Mouse (Mus musculus) hindbrain, embryonic 14.5 days (tissue): ENCODE measurements around the gene Ctdspl. TPM values are rescaled to one million over a fixed set of nuclear protein-coding genes. Genes with fewer than 3 reads are reported as not detected.

Experiments used
- ATAC-seq: fragments of 200-750 bp; cut with Nextera tagmentation; 2 replicates; pipeline ENCODE4 v1.8.0; 2017; ENCODE audit warnings: moderate number of reproducible peaks, mild to moderate bottlenecking, moderate TSS enrichment, moderate library complexity; ENCODE audit not compliant: low FRiP score
- DNase-seq: peaks from one replicate; pipeline ENCODE4 v3.0.0-alpha.2; 2015; ENCODE audit warnings: low spot score
- H3K27ac ChIP-seq: fragments of 300-500 bp; sonication (generic); 2 replicates; pipeline ENCODE4 v1.5.1; 2014; ENCODE audit warnings: mild to moderate bottlenecking, moderate library complexity
- H3K27me3 ChIP-seq: fragments of 300-500 bp; sonication (generic); 2 replicates; pipeline ENCODE4 v1.6.1; 2014; ENCODE audit warnings: mild to moderate bottlenecking, low read length, mixed read lengths; ENCODE audit not compliant: control insufficient read depth, insufficient read depth
- H3K36me3 ChIP-seq: fragments of 300-500 bp; sonication (generic); replicated peaks from 2 replicates; pipeline ENCODE4 v1.6.1; 2014; ENCODE audit not compliant: control insufficient read depth, insufficient read depth
- H3K4me1 ChIP-seq: fragments of 300-500 bp; sonication (generic); replicated peaks from 2 replicates; pipeline ENCODE4 v1.6.1; 2014; ENCODE audit warnings: antibody characterized with exemption, low read length, mixed read lengths; ENCODE audit not compliant: control insufficient read depth, insufficient read depth
- H3K4me2 ChIP-seq: fragments of 300-500 bp; sonication (generic); replicated peaks from 2 replicates; pipeline ENCODE4 v1.6.1; 2014; ENCODE audit warnings: mild to moderate bottlenecking, moderate library complexity
- H3K4me3 ChIP-seq: fragments of 300-500 bp; sonication (generic); replicated peaks from 2 replicates; pipeline ENCODE4 v1.5.1; 2014; ENCODE audit warnings: mild to moderate bottlenecking, low read length
- H3K9ac ChIP-seq: fragments of 300-500 bp; sonication (generic); 2 replicates; pipeline ENCODE4 v1.6.1; 2014
- H3K9me3 ChIP-seq: fragments of 300-500 bp; sonication (generic); 2 replicates; pipeline ENCODE4 v1.6.1; 2016; ENCODE audit warnings: low read length; ENCODE audit not compliant: control insufficient read depth
- whole genome bisulfite sequencing: fragments of 180-500 bp; shearing (Covaris S2); extraction: QIAGEN DNeasy Blood & Tissue Kit; methylation state at CpG from one replicate; pipeline ENCODE4 v1.1.7; 2014; 5-methylcytosine and 5-hydroxymethylcytosine counted together
- polyA plus RNA-seq: library from polyadenylated mRNA; unstranded; fragments of >200 nt; fragmentation: Nextera tagmentation; extraction: Ambion mirVana; gene quantifications from 2 replicates; pipeline ENCODE4 v1.2.1, GENCODE M21; 2014

Ctdspl gene
- polyA plus RNA-seq, 1 experiment from 2014 or later: 7.5 TPM

GRCm38 (mm10) chr9:119003990-119004702, 77.9 kb downstream of the Ctdspl start:
- H3K4me2 ChIP-seq: no peak overlapping the region
- no peak for ATAC-seq
- DNase-seq: no peak
- no peak overlapping the region for H3K27ac ChIP-seq
- peaks cover 13% of the 10 kb centered on the region; the same call in 1 of the 2 replicates for H3K4me1 ChIP-seq
- H3K9me3 ChIP-seq: no peaks in the 10 kb centered on the region
- no peaks in the 10 kb centered on the region for H3K27me3 ChIP-seq
- no peaks in the 10 kb centered on the region for H3K36me3 ChIP-seq
- H3K4me3 ChIP-seq: no peak overlapping the region
- 90% methylated on average over 23 of the region's 23 CpGs for WGBS
- no peak overlapping the region for H3K9ac ChIP-seq

DNA sequence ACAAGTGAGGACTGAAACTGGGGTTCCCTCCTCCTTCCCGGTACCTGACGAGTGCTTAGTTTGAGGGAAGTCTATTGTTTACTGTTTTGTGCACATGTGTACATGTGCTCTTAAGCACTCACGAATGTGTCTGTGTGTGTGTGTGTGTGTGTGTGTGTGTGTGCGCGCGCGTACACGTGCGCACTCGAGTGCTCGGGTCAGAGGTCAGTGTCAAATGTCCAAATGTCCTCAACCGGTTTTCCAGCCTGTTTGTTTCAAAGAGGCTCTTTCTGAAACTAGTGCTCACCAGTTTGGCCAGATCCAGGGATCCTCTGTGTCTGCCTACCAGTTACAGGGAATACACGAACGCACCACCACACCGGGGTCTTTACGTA, 78.4 kb downstream of the Ctdspl start:
- H3K9ac ChIP-seq: no peak overlapping the region
- no peak overlapping the region for H3K27ac ChIP-seq
- H3K4me1 ChIP-seq: peaks cover 13% of the 10 kb centered on the region; the same call in 1 of the 2 replicates
- 87% methylated on average over 16 of the region's 16 CpGs for WGBS
- no peaks in the 10 kb centered on the region for H3K27me3 ChIP-seq
- no peaks in the 10 kb centered on the region for H3K36me3 ChIP-seq
- no peak overlapping the region for H3K4me3 ChIP-seq
- H3K9me3 ChIP-seq: no peaks in the 10 kb centered on the region
- no peak overlapping the region for H3K4me2 ChIP-seq
- DNase-seq (no peak), ATAC-seq (no peak)

DNA sequence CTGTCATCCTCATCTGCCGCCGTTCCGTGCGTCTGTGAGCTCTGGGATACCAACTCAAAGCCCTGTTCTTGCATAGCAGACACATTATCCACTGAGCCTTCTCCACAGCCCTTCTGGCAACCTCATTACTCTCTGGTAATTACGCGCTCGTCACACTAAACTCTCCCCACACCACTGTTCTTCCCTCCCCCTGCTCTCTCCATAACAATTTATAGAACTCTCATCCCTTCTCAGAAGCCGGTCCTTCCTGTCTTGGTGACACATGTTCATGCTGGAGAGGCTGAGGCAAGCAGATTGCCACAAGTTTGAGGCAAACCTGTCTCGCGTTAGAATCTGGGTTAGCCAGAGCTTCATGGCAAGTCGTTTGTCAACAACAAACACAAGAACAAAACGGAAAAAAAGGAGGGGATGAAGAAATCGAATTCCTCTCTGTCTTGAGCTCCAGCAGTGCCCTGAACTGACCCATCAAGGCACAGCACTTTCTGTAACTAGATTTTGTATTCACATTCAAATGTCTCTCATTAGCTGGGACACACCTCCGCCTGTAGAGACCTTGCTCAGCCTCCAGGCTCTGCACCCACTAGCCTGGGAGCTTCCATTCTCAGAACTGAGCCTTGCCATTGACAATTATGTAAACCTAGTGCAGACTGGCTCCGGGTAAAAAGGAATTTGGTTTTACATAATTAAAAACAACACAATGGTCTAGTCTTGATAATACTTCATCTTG, 79.2 kb downstream of the Ctdspl start:
- ATAC-seq: no peak
- H3K4me2 ChIP-seq: no peak overlapping the region

DNA sequence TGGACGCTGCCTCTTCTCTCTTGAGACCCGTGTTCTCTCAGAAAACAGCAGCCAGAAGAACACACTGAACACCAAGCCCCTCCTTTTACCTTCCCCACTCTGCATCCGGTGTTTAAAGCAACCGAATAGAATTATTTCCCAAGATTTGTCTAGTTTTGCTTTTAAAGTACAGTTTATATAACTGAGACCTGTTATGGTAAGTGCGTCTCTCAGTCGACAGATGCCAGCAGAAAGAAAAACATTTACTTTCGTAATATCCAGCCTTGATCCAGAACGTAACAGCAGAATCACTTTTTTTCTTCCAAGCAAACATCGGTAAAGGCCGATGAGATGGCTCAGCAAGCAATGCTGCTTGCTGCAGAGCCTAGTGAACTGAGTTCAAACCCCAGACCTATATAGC, 81.0 kb downstream of the Ctdspl start:
- ATAC-seq (no peak), DNase-seq (no peak)
- Histone ChIP-seq H3K4me1 (peaks cover 13% of the 10 kb centered on the region; the same call in 1 of the 2 replicates), H3K9ac (no peak overlapping the region), H3K27me3 (no peaks in the 10 kb centered on the region), H3K9me3 (no peaks in the 10 kb centered on the region), H3K4me2 (no peak overlapping the region), H3K27ac (no peak overlapping the region), H3K4me3 (no peak overlapping the region), H3K36me3 (no peaks in the 10 kb centered on the region)
- 84% methylated on average over 10 of the region's 10 CpGs for WGBS

More for the DNA sequence above, 79.2 kb downstream of the Ctdspl start:
- H3K9me3 ChIP-seq: no peaks in the 10 kb centered on the region
- peaks cover 13% of the 10 kb centered on the region; the same call in 1 of the 2 replicates for H3K4me1 ChIP-seq
- no peak for DNase-seq
- H3K4me3 ChIP-seq: no peak overlapping the region
- H3K27ac ChIP-seq: no peak overlapping the region
- no peaks in the 10 kb centered on the region for H3K27me3 ChIP-seq
- no peaks in the 10 kb centered on the region for H3K36me3 ChIP-seq
- H3K9ac ChIP-seq: no peak overlapping the region
- WGBS: 52% methylated on average over 15 of the region's 15 CpGs

DNA sequence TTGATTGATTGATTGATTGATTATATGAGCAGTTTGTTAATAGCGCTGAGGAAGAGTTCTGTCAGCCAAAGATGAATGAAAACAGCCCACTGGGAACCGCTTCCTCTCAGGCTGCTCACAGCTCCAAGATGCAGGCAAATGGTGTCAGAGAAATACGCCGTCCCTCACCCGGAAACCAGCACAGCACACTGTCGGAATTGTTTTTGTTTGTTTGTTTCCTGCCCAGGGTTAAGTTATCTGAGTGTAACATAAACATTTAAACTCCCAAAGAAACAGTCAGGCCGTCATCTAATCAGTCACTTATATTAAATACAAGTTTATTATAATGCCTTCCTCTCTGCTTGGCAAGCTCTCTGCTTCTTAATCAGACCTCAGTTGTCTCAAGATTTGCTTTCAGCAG, 82.6 kb downstream of the Ctdspl start:
- no peak overlapping the region for H3K9ac ChIP-seq
- 61% methylated on average over 7 of the region's 7 CpGs for WGBS
- H3K36me3 ChIP-seq: 0 out of 2 replicates have a peak, but pooled peaks cover 6% of the 10 kb centered on the region
- H3K4me1 ChIP-seq: peaks cover 13% of the 10 kb centered on the region; the same call in 1 of the 2 replicates
- H3K27ac ChIP-seq: no peak overlapping the region
- H3K4me2 ChIP-seq: no peak overlapping the region
- H3K9me3 ChIP-seq: no peaks in the 10 kb centered on the region
- ATAC-seq (no peak), DNase-seq (no peak)
- H3K4me3 ChIP-seq: no peak overlapping the region
- no peaks in the 10 kb centered on the region for H3K27me3 ChIP-seq

DNA sequence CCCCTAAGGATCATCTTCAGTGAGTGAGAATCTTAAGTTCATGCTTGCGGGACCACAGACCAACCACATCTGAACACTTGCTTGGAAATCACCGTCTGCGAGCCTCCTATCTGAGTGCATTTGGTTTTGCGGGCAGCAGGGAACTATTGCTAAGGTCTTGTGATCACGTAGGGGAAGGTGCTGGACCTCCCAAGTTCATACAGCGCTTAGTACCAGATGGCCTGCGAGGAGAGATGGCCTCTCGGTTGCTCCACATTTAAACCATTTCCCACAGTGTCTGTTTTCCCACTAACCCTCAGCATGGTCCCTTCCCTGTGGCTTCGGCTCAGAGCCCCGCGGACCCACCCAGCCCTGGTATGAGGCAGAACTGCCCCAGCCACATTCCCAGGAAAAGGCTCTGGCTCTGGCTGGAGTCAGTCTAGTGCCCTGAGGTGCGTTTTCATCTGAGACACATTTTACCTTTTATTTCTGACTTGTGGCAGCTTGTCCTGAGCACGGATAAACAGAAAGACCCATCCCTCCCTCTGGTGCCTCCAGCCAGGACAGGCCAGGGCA, 84.0 kb downstream of the Ctdspl start:
- Histone ChIP-seq H3K9ac (no peak overlapping the region), H3K27ac (no peak overlapping the region), H3K27me3 (no peaks in the 10 kb centered on the region), H3K9me3 (no peaks in the 10 kb centered on the region), H3K4me1 (peaks cover 8% of the 10 kb centered on the region; the same call in 1 of the 2 replicates), H3K4me3 (no peak overlapping the region), H3K36me3 (peaks cover 6% of the 10 kb centered on the region; the same call in 1 of the 2 replicates), H3K4me2 (no peak overlapping the region)
- DNase-seq: no peak
- ATAC-seq: no peak
- WGBS: 87% methylated on average over 13 of the region's 13 CpGs

GRCm38 (mm10) chr9:119016785-119017507, 90.7 kb downstream of the Ctdspl start:
- H3K4me2 ChIP-seq: no peak overlapping the region
- no peak overlapping the region for H3K4me3 ChIP-seq
- DNase-seq: no peak
- peaks cover 6% of the 10 kb centered on the region; the same call in 1 of the 2 replicates for H3K36me3 ChIP-seq
- H3K4me1 ChIP-seq: no peaks in the 10 kb centered on the region
- no peak for ATAC-seq
- 88% methylated on average over 7 of the region's 7 CpGs for WGBS
- no peaks in the 10 kb centered on the region for H3K27me3 ChIP-seq
- H3K27ac ChIP-seq: no peak overlapping the region
- no peak overlapping the region for H3K9ac ChIP-seq
- H3K9me3 ChIP-seq: no peaks in the 10 kb centered on the region

GRCm38 (mm10) chr9:119021731-119022130, 95.5 kb downstream of the Ctdspl start:
- DNase-seq (no peak), ATAC-seq (no peak)
- Histone ChIP-seq H3K27ac (no peak overlapping the region), H3K9me3 (no peaks in the 10 kb centered on the region), H3K36me3 (no peaks in the 10 kb centered on the region; the same call in 1 of the 2 replicates), H3K27me3 (no peaks in the 10 kb centered on the region), H3K4me1 (no peaks in the 10 kb centered on the region), H3K4me3 (no peak overlapping the region), H3K4me2 (no peak overlapping the region), H3K9ac (no peak overlapping the region)
- 69% methylated on average over 7 of the region's 7 CpGs for WGBS

DNA sequence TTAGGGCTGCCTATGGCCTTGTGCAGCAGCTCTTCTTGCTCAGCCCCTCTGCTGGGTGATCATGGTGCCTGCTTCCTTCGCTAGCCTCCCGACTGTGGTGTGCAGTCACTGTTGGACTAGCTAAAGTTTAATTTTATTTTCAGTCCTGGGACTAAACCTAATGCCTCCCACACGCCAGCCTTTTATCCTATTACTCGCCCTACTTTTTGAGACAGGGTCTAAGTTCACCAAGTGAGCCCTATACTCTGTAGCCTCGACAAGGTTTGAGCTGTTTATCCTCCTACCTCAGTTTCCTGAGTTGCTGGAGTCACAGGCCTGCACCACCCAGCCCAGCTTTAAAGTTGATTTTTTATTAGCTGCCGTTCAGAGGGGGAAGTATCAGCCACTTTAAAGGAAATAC, 99.0 kb downstream of the Ctdspl start:
- H3K9ac ChIP-seq: no peak overlapping the region
- ATAC-seq: no peak
- H3K27me3 ChIP-seq: no peaks in the 10 kb centered on the region

More for the DNA sequence above, 99.0 kb downstream of the Ctdspl start:
- no peak overlapping the region for H3K4me2 ChIP-seq
- no peak overlapping the region for H3K4me3 ChIP-seq
- no peak for DNase-seq
- WGBS: 89% methylated on average over 6 of the region's 6 CpGs
- H3K36me3 ChIP-seq: no peaks in the 10 kb centered on the region
- no peaks in the 10 kb centered on the region for H3K9me3 ChIP-seq
- no peaks in the 10 kb centered on the region for H3K4me1 ChIP-seq
- H3K27ac ChIP-seq: no peak overlapping the region
